Mouse (Mus musculus): ENCODE results near the gene Imp3.

DNA sequence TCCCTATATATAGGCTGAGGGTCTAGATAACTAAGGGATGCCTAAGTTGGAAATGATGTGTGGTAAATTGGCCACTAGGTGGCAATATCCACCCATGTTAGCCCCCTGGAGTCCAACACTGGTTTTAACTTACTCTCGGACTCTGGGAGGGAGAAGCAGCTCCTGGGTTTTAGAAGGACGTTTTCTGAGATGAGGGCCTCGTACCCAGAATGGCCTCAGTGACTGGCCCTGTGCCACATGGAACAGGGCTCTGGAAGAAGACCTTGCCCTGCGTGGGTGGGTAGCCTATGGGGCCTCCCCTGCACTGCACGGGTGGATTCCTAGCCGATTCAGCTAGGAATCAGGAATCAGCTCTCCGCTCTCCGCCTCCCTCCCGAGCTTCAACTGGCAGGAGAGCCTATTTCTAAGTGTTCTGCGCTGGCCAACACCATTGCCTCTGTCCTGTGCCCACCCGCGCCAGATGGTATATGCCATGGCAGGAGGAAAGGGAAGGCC is 45.7 kb upstream of the Imp3 start:
- TF ChIP-seq POLR2A (IDR thresholded peaks at IDR 0.05; ENCODE audit: low read depth, low read length) (no peak), CTCF (IDR thresholded peaks at IDR 0.05; ENCODE audit: extremely low read depth, insufficient read depth, insufficient read length, insufficient replicate concordance) (peak; percentile 53; the same call in 1 of the 2 replicates)

Data from spleen, adult 2 months (tissue).